Mouse (Mus musculus): Measurements from ENCODE around the gene Spopl. TPM values are rescaled to one million over a fixed set of nuclear protein-coding genes. Genes with fewer than 3 reads are reported as not detected.
"Not testable (repeated sequence)": the region's sequence is repeated elsewhere in the genome, so short reads cannot be mapped to it uniquely, and the experiment has no call there.

The Spopl gene
- polyA plus RNA-seq, 1 experiment: 5.5 TPM

GRCm38 (mm10) chr2:23559186-23559585 lies 12.7 kb downstream of the Spopl start:
- Histone ChIP-seq H3K4me1 (ENCODE audit: control insufficient read depth, insufficient read depth, low read length) (no peaks in the 10 kb centered on the region), H3K4me3 (replicated peaks; ENCODE audit: extremely low read depth, low read depth, low read length) (no peak overlapping the region)
- no peak for DNase-seq
- TF ChIP-seq CTCF (IDR thresholded peaks at IDR 0.05; ENCODE audit: insufficient read depth, low read length): no peak
- no peak for TF ChIP-seq POLR2A (IDR thresholded peaks at IDR 0.05; ENCODE audit: borderline replicate concordance, extremely low read depth, low read depth, low read length)
- WGBS: 83% methylated on average over 2 of the region's 2 CpGs

- 89% methylated on average over 1 of the region's 1 CpGs for WGBS
Observed at GRCm38 (mm10) chr2:23551235-23551634, 20.7 kb downstream of the Spopl start.

GRCm38 (mm10) chr2:23547220-23547619 lies 24.7 kb downstream of the Spopl start:
- DNase-seq: no peak
- WGBS: 87% methylated on average over 1 of the region's 1 CpGs
- Histone ChIP-seq H3K4me3 (replicated peaks; ENCODE audit: extremely low read depth, low read depth, low read length) (no peak overlapping the region), H3K4me1 (ENCODE audit: control insufficient read depth, insufficient read depth, low read length) (0 out of 2 replicates have a peak, but pooled peaks cover 2% of the 10 kb centered on the region)
- TF ChIP-seq CTCF (IDR thresholded peaks at IDR 0.05; ENCODE audit: insufficient read depth, low read length) (no peak), POLR2A (IDR thresholded peaks at IDR 0.05; ENCODE audit: borderline replicate concordance, extremely low read depth, low read depth, low read length) (no peak)

More at GRCm38 (mm10) chr2:23551235-23551634, 20.7 kb downstream of the Spopl start:
- TF ChIP-seq POLR2A (IDR thresholded peaks at IDR 0.05; ENCODE audit: borderline replicate concordance, extremely low read depth, low read depth, low read length): no peak
- TF ChIP-seq CTCF (IDR thresholded peaks at IDR 0.05; ENCODE audit: insufficient read depth, low read length): no peak
- no peak overlapping the region for H3K4me3 ChIP-seq (replicated peaks; ENCODE audit: extremely low read depth, low read depth, low read length)
- 0 out of 2 replicates have a peak, but pooled peaks cover 2% of the 10 kb centered on the region for H3K4me1 ChIP-seq (ENCODE audit: control insufficient read depth, insufficient read depth, low read length)
- no peak for DNase-seq

- DNase-seq: no peak
- Histone ChIP-seq H3K4me1 (ENCODE audit: control insufficient read depth, insufficient read depth, low read length) (no peaks in the 10 kb centered on the region), H3K4me3 (replicated peaks; ENCODE audit: extremely low read depth, low read depth, low read length) (no peak overlapping the region)
- TF ChIP-seq POLR2A (IDR thresholded peaks at IDR 0.05; ENCODE audit: borderline replicate concordance, extremely low read depth, low read depth, low read length): no peak
- TF ChIP-seq CTCF (IDR thresholded peaks at IDR 0.05; ENCODE audit: insufficient read depth, low read length): no peak
- WGBS: 83% methylated on average over 4 of the region's 4 CpGs
Observed at GRCm38 (mm10) chr2:23539967-23540366, 31.9 kb downstream of the Spopl start.

- H3K4me3 ChIP-seq (replicated peaks; ENCODE audit: extremely low read depth, low read depth, low read length); H3K4me1 ChIP-seq (ENCODE audit: control insufficient read depth, insufficient read depth, low read length); DNase-seq: not testable (repeated sequence)
- WGBS: 97% methylated on average over 2 of the region's 2 CpGs
Observed at GRCm38 (mm10) chr2:23527717-23528116, 44.2 kb downstream of the Spopl start.

- DNase-seq: no peak
- no peak for TF ChIP-seq CTCF (IDR thresholded peaks at IDR 0.05; ENCODE audit: insufficient read depth, low read length)
- TF ChIP-seq POLR2A (IDR thresholded peaks at IDR 0.05; ENCODE audit: borderline replicate concordance, extremely low read depth, low read depth, low read length): no peak
- 96% methylated on average over 3 of the region's 3 CpGs for WGBS
- Histone ChIP-seq H3K4me3 (replicated peaks; ENCODE audit: extremely low read depth, low read depth, low read length) (no peak overlapping the region), H3K4me1 (ENCODE audit: control insufficient read depth, insufficient read depth, low read length) (no peaks in the 10 kb centered on the region)
Observed at GRCm38 (mm10) chr2:23505141-23505540, 66.8 kb downstream of the Spopl start.

GRCm38 (mm10) chr2:23481715-23482114 lies 90.2 kb downstream of the Spopl start:
- TF ChIP-seq POLR2A (IDR thresholded peaks at IDR 0.05; ENCODE audit: borderline replicate concordance, extremely low read depth, low read depth, low read length) (no peak), CTCF (IDR thresholded peaks at IDR 0.05; ENCODE audit: insufficient read depth, low read length) (no peak)
- WGBS: 81% methylated on average over 1 of the region's 1 CpGs
- DNase-seq: no peak
- Histone ChIP-seq H3K4me1 (ENCODE audit: control insufficient read depth, insufficient read depth, low read length) (no peaks in the 10 kb centered on the region), H3K4me3 (replicated peaks; ENCODE audit: extremely low read depth, low read depth, low read length) (no peak overlapping the region)

GRCm38 (mm10) chr2:23467471-23467870 lies 104.4 kb downstream of the Spopl start:
- 76% methylated on average over 1 of the region's 1 CpGs for WGBS
- no peak for TF ChIP-seq CTCF (IDR thresholded peaks at IDR 0.05; ENCODE audit: insufficient read depth, low read length)
- no peak for TF ChIP-seq POLR2A (IDR thresholded peaks at IDR 0.05; ENCODE audit: borderline replicate concordance, extremely low read depth, low read depth, low read length)
- Histone ChIP-seq H3K4me3 (replicated peaks; ENCODE audit: extremely low read depth, low read depth, low read length) (no peak overlapping the region), H3K4me1 (ENCODE audit: control insufficient read depth, insufficient read depth, low read length) (no peaks in the 10 kb centered on the region)
- no peak for DNase-seq

- H3K4me3 ChIP-seq (replicated peaks; ENCODE audit: extremely low read depth, low read depth, low read length): no peak overlapping the region
- DNase-seq: no peak
- TF ChIP-seq POLR2A (IDR thresholded peaks at IDR 0.05; ENCODE audit: borderline replicate concordance, extremely low read depth, low read depth, low read length) (no peak), CTCF (IDR thresholded peaks at IDR 0.05; ENCODE audit: insufficient read depth, low read length) (no peak)
- no peaks in the 10 kb centered on the region for H3K4me1 ChIP-seq (ENCODE audit: control insufficient read depth, insufficient read depth, low read length)
Observed at GRCm38 (mm10) chr2:23457452-23457851, 114.5 kb downstream of the Spopl start.

All from lung, adult 2 months (tissue).